Mouse (Mus musculus) CH12.LX (cell line): ENCODE measurements around the gene Ebf1.

ENCODE experiments used
- CHD2 ChIP-seq: IDR thresholded peaks from 2 replicates; pipeline ENCODE4 v1.6.1; 2011; ENCODE audit warnings: low read length, improper control_type of control experiment
- CTCF ChIP-seq, 2 experiments: IDR thresholded peaks in 1 of 2; conservative IDR thresholded peaks in 1 of 2; 2 replicates each; pipeline ENCODE4 v1.5.1; 2011 to 2012; ENCODE audit warnings: low read depth in 2 of 2, low read length in 2 of 2, improper control_type of control experiment in 1 of 2, inconsistent platforms in 1 of 2, mild to moderate bottlenecking in 1 of 2, moderate library complexity in 1 of 2
- HCFC1 ChIP-seq: IDR thresholded peaks from 2 replicates; pipeline ENCODE4 v1.6.1; 2012; ENCODE audit warnings: low read depth, mild to moderate bottlenecking, inconsistent platforms, low read length, improper control_type of control experiment
- MAX ChIP-seq: IDR thresholded peaks from 2 replicates; pipeline ENCODE4 v1.6.1; 2011; ENCODE audit warnings: low read length, improper control_type of control experiment
- MEF2A ChIP-seq: IDR thresholded peaks from 2 replicates; pipeline ENCODE4 v1.6.1; 2014; ENCODE audit warnings: low read depth, mild to moderate bottlenecking, inconsistent platforms, low read length, improper control_type of control experiment, borderline replicate concordance
- MXI1 ChIP-seq: IDR thresholded peaks from 2 replicates; pipeline ENCODE4 v1.6.1; 2011; ENCODE audit warnings: mild to moderate bottlenecking, low read depth, low read length, improper control_type of control experiment
- MYC ChIP-seq: IDR thresholded peaks from 2 replicates; pipeline ENCODE4 v1.6.1; 2011; ENCODE audit warnings: low read depth, mild to moderate bottlenecking, improper control_type of control experiment, low read length
- PAX5 ChIP-seq: IDR thresholded peaks from 2 replicates; pipeline ENCODE4 v1.6.1; 2012; ENCODE audit warnings: low read length, inconsistent platforms, mixed read lengths
- POLR2A ChIP-seq: IDR thresholded peaks from 2 replicates; pipeline ENCODE4 v1.6.1; 2011; ENCODE audit warnings: low read depth, mild to moderate bottlenecking, improper control_type of control experiment, low read length
- POLR2AphosphoS2 ChIP-seq: IDR thresholded peaks from 2 replicates; pipeline ENCODE4 v1.6.1; 2011; ENCODE audit warnings: low read depth, low read length, improper control_type of control experiment
- SMC3 ChIP-seq: IDR thresholded peaks from 2 replicates; pipeline ENCODE4 v1.6.1; 2011; ENCODE audit warnings: low read depth, low read length, improper control_type of control experiment
- UBTF ChIP-seq: IDR thresholded peaks from 2 replicates; pipeline ENCODE4 v1.6.1; 2012; ENCODE audit warnings: low read depth, mild to moderate bottlenecking, inconsistent platforms, low read length, improper control_type of control experiment, moderate library complexity
- ZNF384 ChIP-seq: IDR thresholded peaks from 2 replicates; pipeline ENCODE4 v1.6.1; 2012; ENCODE audit warnings: low read depth, low read length, improper control_type of control experiment, inconsistent platforms

DNA sequence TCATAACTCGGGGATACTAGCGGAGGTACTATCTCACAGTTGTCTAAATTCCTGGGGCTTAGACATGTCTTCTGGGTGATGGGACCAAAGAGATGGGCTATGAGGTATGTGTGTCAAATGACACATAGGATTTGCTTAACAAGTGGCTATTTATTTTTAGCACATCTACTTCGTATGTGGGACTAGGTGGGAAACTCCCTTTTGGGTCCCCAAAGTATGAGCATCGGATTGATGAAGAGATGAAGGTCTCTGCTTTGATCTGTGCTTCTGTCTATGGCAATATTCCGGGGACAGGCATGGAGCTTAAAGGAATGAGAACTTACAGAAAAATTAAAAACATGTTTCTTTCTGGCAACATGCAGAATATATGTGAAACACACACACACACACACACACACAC lies 44.8 kb downstream of the Ebf1 start:
- TF ChIP-seq CTCF (conservative IDR thresholded peaks at IDR 0.05 in 1 of 2, IDR thresholded peaks at IDR 0.05 in 1 of 2; ENCODE audit: low read depth in 2 of 2, low read length in 2 of 2) (no peak), PAX5 (no peak), UBTF (no peak), MEF2A (peak; percentile 98), POLR2AphosphoS2 (peak; percentile 59; the same call in 1 of the 2 replicates), ZNF384 (peak; percentile 33), SMC3 (no peak), MAX (0 out of 2 replicates have a peak, but pooled peaks have one; percentile 43), CHD2 (no peak), POLR2A (peak; percentile 54; the same call in 1 of the 2 replicates), MYC (peak; percentile 43; the same call in 1 of the 2 replicates), HCFC1 (no peak; the same call in 1 of the 2 replicates), MXI1 (peak; percentile 68; the same call in 1 of the 2 replicates)
